Mouse (Mus musculus) embryonic facial prominence, embryonic 14.5 days (tissue): ENCODE results near the gene Nab2. TPM values are rescaled to one million over a fixed set of nuclear protein-coding genes. Genes with fewer than 3 reads are reported as not detected.

Experiments used
- polyA plus RNA-seq: library from polyadenylated mRNA; unstranded; fragments of >200 nt; fragmentation: Nextera tagmentation; extraction: Ambion mirVana; gene quantifications from 2 replicates; pipeline ENCODE4 v1.2.1, GENCODE M21; 2014

Nab2 gene
- polyA plus RNA-seq, 1 experiment from 2014 or later: 16.1 TPM

Other genes with a start within 250 kb of the Nab2 start
- 5.0 and 5.2 TPM in 2 replicates for gene Stac3, start 166.9 kb downstream of the Nab2 start, polyA plus RNA-seq
- 57.7 and 91.9 TPM in 2 replicates for gene Ndufa4l2, start 153.6 kb downstream of the Nab2 start, polyA plus RNA-seq
- 80.0 and 89.4 TPM in 2 replicates for gene Shmt2, start 146.1 kb downstream of the Nab2 start, polyA plus RNA-seq
- 5.2 and 6.1 TPM in 2 replicates for gene Nxph4, start 134.0 kb downstream of the Nab2 start, polyA plus RNA-seq
- gene Lrp1, start 47.4 kb downstream of the Nab2 start, polyA plus RNA-seq: 137 and 145 TPM in 2 replicates
- 22.9 and 23.1 TPM in 2 replicates for gene Stat6, start 25.6 kb downstream of the Nab2 start, polyA plus RNA-seq
- 10.5 and 11.2 TPM in 2 replicates for gene Nemp1, start 1.7 kb downstream of the Nab2 start, polyA plus RNA-seq
- 0.75 and 1.2 TPM in 2 replicates for gene Myo1a, start 36.6 kb upstream of the Nab2 start, polyA plus RNA-seq
- gene Tac2, start 55.9 kb upstream of the Nab2 start, polyA plus RNA-seq: 0.54 TPM in 1 of 2 replicates, not detected in the other
- gene Zbtb39, start 71.0 kb upstream of the Nab2 start, polyA plus RNA-seq: 3.1 and 3.7 TPM in 2 replicates
- 0.63 and 0.67 TPM in 2 replicates for gene Gpr182, start 83.2 kb upstream of the Nab2 start, polyA plus RNA-seq
- gene Rdh1, start 91.2 kb upstream of the Nab2 start, polyA plus RNA-seq: 0.10 and 0.11 TPM in 2 replicates
- 0.29 TPM in 1 of 2 replicates, not detected in the other for gene Rdh16f1, start 91.2 kb upstream of the Nab2 start, polyA plus RNA-seq
- 0.38 TPM in 1 of 2 replicates, not detected in the other for gene Rdh9, start 107.8 kb upstream of the Nab2 start, polyA plus RNA-seq
- not detected in 2 replicates for gene Rdh16, start 132.6 kb upstream of the Nab2 start, polyA plus RNA-seq
- not detected in 2 replicates for gene Rdh19, start 181.4 kb upstream of the Nab2 start, polyA plus RNA-seq
- gene Rdh16f2, start 197.9 kb upstream of the Nab2 start, polyA plus RNA-seq: not detected in 2 replicates
- not detected in 2 replicates for gene Rdh7, start 220.2 kb upstream of the Nab2 start, polyA plus RNA-seq
- 0.77 and 1.1 TPM in 2 replicates for gene Sdr9c7, start 229.9 kb upstream of the Nab2 start, polyA plus RNA-seq